Mouse (Mus musculus) splenic B cell, adult 2 months (primary cell): ENCODE results near the gene Arrdc5.

ENCODE experiments used
- DNase-seq: peaks from one replicate; pipeline ENCODE4 v3.0.0-alpha.2; 2011; ENCODE audit warnings: low read depth, low spot score
- H3K27me3 ChIP-seq: 2 replicates; pipeline ENCODE4 v1.6.1; 2012; ENCODE audit warnings: mild to moderate bottlenecking, low read length, moderate library complexity, mixed read lengths; ENCODE audit not compliant: control insufficient read depth, poor library complexity, insufficient read depth, severe bottlenecking
- H3K36me3 ChIP-seq: 2 replicates; pipeline ENCODE4 v1.6.1; 2012; ENCODE audit warnings: mild to moderate bottlenecking, low read length, moderate library complexity, mixed read lengths; ENCODE audit not compliant: control insufficient read depth, poor library complexity, insufficient read depth, severe bottlenecking

Gene Arrdc5

GRCm38 (mm10) chr17:56291826-56292475 is 8.1 kb downstream of the Arrdc5 start:
- Histone ChIP-seq H3K27me3 (no peaks in the 10 kb centered on the region), H3K36me3 (no peaks in the 10 kb centered on the region)
- DNase-seq, result no peak

DNA sequence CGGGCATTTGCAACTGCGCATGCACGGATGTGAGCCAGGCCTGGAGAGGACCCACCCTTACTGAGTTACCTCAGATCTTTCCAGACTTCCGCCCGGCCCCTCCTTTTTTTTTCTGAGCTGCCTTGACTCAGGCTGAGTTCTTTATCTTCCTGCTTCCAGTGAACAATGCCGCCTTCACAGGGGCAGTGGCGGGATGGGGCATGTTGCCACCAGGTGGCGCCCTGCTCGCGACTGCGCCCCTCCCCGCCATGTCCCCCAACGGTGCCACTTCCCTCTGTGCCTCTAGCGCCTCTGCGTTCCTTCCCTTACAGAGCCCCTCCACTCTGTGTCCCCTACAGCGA is 8.9 kb downstream of the Arrdc5 start:
- peak; percentile 89 for DNase-seq
- H3K27me3 ChIP-seq, result no peaks in the 10 kb centered on the region
- no peaks in the 10 kb centered on the region for H3K36me3 ChIP-seq

- DNase-seq, result peak; percentile 90
- Histone ChIP-seq H3K36me3 (peaks cover 1% of the 10 kb centered on the region; the same call in 1 of the 2 replicates), H3K27me3 (no peaks in the 10 kb centered on the region)
Observed at GRCm38 (mm10) chr17:56290388-56291170, 9.5 kb downstream of the Arrdc5 start.

- no peaks in the 10 kb centered on the region for H3K27me3 ChIP-seq
- peak; percentile 51 for DNase-seq
- H3K36me3 ChIP-seq, result peaks cover 2% of the 10 kb centered on the region; the same call in 1 of the 2 replicates
Observed at GRCm38 (mm10) chr17:56289371-56290331, 10.4 kb downstream of the Arrdc5 start.

DNA sequence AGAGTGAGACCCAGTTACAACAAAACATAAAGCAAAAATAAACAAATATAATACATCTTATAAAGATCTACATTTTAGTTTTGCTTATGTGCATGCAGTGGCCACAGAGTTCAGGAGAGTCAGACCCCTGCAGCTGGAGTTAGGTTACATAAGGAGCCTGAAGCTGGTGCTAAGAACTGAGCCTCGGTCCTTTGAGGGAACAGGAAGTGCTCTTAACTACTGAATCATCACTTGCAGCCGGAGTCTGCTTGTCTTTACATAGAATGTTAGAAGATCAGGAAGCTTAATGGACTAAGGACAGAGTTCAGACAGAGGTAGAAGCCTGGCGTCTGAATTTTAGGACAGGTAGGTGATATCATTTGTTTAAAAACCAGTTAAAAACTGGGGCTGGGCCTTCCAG is 11.2 kb downstream of the Arrdc5 start:
- no peak for DNase-seq
- no peaks in the 10 kb centered on the region for H3K27me3 ChIP-seq
- peaks cover 2% of the 10 kb centered on the region; the same call in 1 of the 2 replicates for H3K36me3 ChIP-seq

- Histone ChIP-seq H3K36me3 (peaks cover 2% of the 10 kb centered on the region; the same call in 1 of the 2 replicates), H3K27me3 (no peaks in the 10 kb centered on the region)
- DNase-seq, result no peak
Observed at GRCm38 (mm10) chr17:56287830-56288229, 12.3 kb downstream of the Arrdc5 start.

- no peaks in the 10 kb centered on the region for H3K27me3 ChIP-seq
- no peak for DNase-seq
- H3K36me3 ChIP-seq, result peaks cover 2% of the 10 kb centered on the region; the same call in 1 of the 2 replicates
Observed at GRCm38 (mm10) chr17:56285995-56286394, 14.1 kb downstream of the Arrdc5 start.

GRCm38 (mm10) chr17:56283316-56283715 is 16.8 kb downstream of the Arrdc5 start:
- Histone ChIP-seq H3K36me3 (peaks cover 2% of the 10 kb centered on the region; the same call in 1 of the 2 replicates), H3K27me3 (no peaks in the 10 kb centered on the region)
- DNase-seq, result no peak

DNA sequence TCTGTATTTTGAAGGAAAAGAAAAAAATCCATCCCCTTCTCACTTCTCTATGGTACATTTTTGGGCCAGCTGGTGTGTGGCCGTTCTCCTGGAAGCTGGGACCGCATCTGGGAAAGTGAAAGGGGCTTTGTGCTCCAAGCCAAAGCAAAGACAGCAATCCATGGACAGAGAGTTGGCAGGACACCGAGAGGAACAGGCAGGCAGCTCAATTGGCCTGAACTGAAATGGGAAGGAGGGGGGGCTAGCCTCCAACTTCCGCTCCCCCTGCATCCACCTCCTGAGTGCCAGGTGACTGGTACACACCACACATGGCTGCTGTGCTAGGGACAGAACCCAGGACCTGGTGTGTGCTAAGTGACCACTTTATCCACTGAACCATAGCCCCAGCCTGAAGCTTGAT is 17.3 kb downstream of the Arrdc5 start:
- no peak for DNase-seq
- Histone ChIP-seq H3K27me3 (no peaks in the 10 kb centered on the region), H3K36me3 (peaks cover 2% of the 10 kb centered on the region; the same call in 1 of the 2 replicates)

GRCm38 (mm10) chr17:56281193-56281592 is 18.9 kb downstream of the Arrdc5 start:
- no peak for DNase-seq
- peaks cover 2% of the 10 kb centered on the region; the same call in 1 of the 2 replicates for H3K36me3 ChIP-seq
- H3K27me3 ChIP-seq, result no peaks in the 10 kb centered on the region

DNA sequence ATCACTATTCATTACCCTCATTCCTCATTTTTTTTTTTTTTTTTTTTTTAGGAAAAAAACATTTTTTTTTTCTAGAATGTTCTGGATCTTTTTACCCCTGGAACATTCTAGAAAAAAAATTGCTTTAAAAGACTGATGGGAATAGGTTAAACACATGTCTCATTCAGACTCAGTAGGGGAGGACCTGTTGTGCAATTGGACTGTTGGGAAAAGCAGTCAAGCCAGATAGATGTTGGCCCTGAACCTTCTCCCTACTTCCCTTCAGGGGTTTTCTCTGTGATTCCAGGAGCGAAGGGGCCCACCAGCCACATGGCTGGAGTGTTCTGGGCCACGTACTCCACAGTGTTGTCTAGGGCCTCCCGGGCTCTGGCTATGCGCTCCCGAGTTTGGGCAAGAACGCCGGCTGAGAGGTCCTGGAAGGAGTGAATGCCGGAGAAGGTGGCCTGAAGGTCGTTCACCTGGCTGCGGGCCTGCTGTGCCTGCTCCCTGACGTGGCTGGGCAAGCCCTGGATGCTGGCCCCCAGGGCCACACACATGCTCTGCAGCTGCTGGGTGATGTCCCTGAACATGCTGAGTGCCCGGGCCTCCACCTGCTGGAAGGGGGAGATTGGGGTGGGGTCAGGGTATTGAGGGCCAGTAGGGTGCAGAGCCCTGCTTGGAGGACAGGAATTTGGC is 20.5 kb downstream of the Arrdc5 start:
- Histone ChIP-seq H3K36me3 (no peaks in the 10 kb centered on the region), H3K27me3 (no peaks in the 10 kb centered on the region)
- DNase-seq, result no peak

GRCm38 (mm10) chr17:56278340-56278739 is 21.7 kb downstream of the Arrdc5 start:
- Histone ChIP-seq H3K36me3 (no peaks in the 10 kb centered on the region), H3K27me3 (no peaks in the 10 kb centered on the region)
- no peak for DNase-seq

DNA sequence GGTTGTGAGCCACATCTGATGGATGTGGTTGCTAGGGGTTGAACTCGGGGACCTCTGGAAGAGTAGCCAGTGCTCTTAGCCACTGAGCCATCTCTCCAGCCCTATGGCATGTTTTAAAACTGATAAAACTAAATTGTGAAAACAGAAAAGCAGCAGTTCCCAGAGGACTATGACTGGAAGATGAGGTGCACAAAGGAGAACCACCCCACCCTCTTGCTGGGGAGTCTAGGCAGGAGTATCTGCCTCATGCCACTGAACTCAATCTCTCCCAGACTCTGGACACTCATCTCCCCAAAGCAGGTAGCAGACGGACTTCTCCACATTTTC is 22.6 kb downstream of the Arrdc5 start:
- DNase-seq, result no peak
- no peaks in the 10 kb centered on the region for H3K27me3 ChIP-seq

More for the DNA sequence above, 22.6 kb downstream of the Arrdc5 start:
- H3K36me3 ChIP-seq, result no peaks in the 10 kb centered on the region
